Comparison of ENCODE assay signal across 12 mouse cellular contexts in genomic region chr12:108433030-108433429, GRCm38 (mm10).
A peak's percentile ranks its signal among the peaks of the same experiment; 100 is the strongest.
DNase-seq lines count a peak whose midpoint lies in the region; ATAC-seq and TF ChIP-seq lines count a peak whose summit lies in the region.
"Had no signal": no experiment of that assay in that cellular context is flagged by ENCODE, and none has a peak within 500 bp of the region (broad histone marks: within the 10 kb centered on the region; RNA-seq: fewer than 3 reads in every experiment).

No protein-coding gene starts in this region.

- no peak overlapping the region for H3K4me3 ChIP-seq in midbrain, embryonic 14.5 days (replicated peaks; ENCODE audit: low read depth, low read length)
- no peak overlapping the region for H3K4me3 ChIP-seq in liver, postnatal 0 days (ENCODE audit: low read depth, low read length)
- H3K4me3 ChIP-seq: limb, embryonic 12.5 days; myocyte had no signal

- no peak overlapping the region for H3K4me2 ChIP-seq in midbrain, embryonic 14.5 days (ENCODE audit: low read length)
- no peak overlapping the region for H3K4me2 ChIP-seq in liver, postnatal 0 days (ENCODE audit: low read depth, low read length)
- H3K4me2 ChIP-seq: limb, embryonic 12.5 days had no signal

- no peaks in the 10 kb centered on the region for H3K9me3 ChIP-seq in midbrain, embryonic 14.5 days (ENCODE audit: control insufficient read depth, low read length)
- no peaks in the 10 kb centered on the region for H3K9me3 ChIP-seq in liver, postnatal 0 days (ENCODE audit: low read length)
- H3K9me3 ChIP-seq: limb, embryonic 12.5 days had no signal

- no peaks in the 10 kb centered on the region for H3K36me3 ChIP-seq in midbrain, embryonic 14.5 days (ENCODE audit: control insufficient read depth, insufficient read depth, low read length)
- no peaks in the 10 kb centered on the region for H3K36me3 ChIP-seq in liver, postnatal 0 days (replicated peaks; ENCODE audit: insufficient read depth, low read length)
- H3K36me3 ChIP-seq: limb, embryonic 12.5 days had no signal

- H3K4me1 ChIP-seq in midbrain, embryonic 14.5 days (ENCODE audit: control insufficient read depth, insufficient read depth, low read length) = peaks cover 31% of the 10 kb centered on the region
- H3K4me1 ChIP-seq in liver, postnatal 0 days (ENCODE audit: insufficient read depth) = no peaks in the 10 kb centered on the region

- TF ChIP-seq EP300 in liver, postnatal 0 days (IDR thresholded peaks at IDR 0.05; ENCODE audit: low read depth) = no peak

- no peak overlapping the region; the same call in 1 of the 2 replicates for H3K9ac ChIP-seq in midbrain, embryonic 14.5 days (replicated peaks; ENCODE audit: low read length)
- no peak overlapping the region for H3K9ac ChIP-seq in liver, postnatal 0 days (replicated peaks)
- H3K9ac ChIP-seq: limb, embryonic 12.5 days had no signal

- H3K27me3 ChIP-seq in midbrain, embryonic 14.5 days (ENCODE audit: control insufficient read depth, insufficient read depth, low read length) = no peaks in the 10 kb centered on the region
- no peaks in the 10 kb centered on the region for H3K27me3 ChIP-seq in liver, postnatal 0 days (ENCODE audit: insufficient read depth, low read length)
- H3K27me3 ChIP-seq: limb, embryonic 12.5 days had no signal

- 54% methylated on average over 16 of the region's 16 CpGs for WGBS in midbrain, embryonic 14.5 days
- 85% methylated on average over 16 of the region's 16 CpGs for WGBS in liver, postnatal 0 days (ENCODE audit: insufficient replicate concordance)

- peak; percentile 55 to 69 for DNase-seq in frontal cortex, postnatal 36 days (ENCODE audit: low spot score in 2 of 2)
- DNase-seq in frontal cortex, postnatal 10 days (ENCODE audit: low spot score in 2 of 2) = no peak
- DNase-seq in right cerebral cortex, adult 18-20 months = peak; percentile 62
- no peak for DNase-seq in right cerebral cortex, postnatal 14 days
- peak; percentile 56 for DNase-seq in midbrain, embryonic 14.5 days
- no peak for DNase-seq in gastrocnemius, postnatal 4 days (ENCODE audit: low spot score in 2 of 2)
- no peak for DNase-seq in liver, postnatal 0 days
- DNase-seq: embryo, embryonic 11 days had no signal

- H3K27ac ChIP-seq in midbrain, embryonic 14.5 days (replicated peaks; ENCODE audit: low read depth, low read length) = peak overlapping the region; percentile 27; the same call in 1 of the 2 replicates
- no peak overlapping the region for H3K27ac ChIP-seq in liver, postnatal 0 days (ENCODE audit: low read depth)
- H3K27ac ChIP-seq: limb, embryonic 12.5 days had no signal

- no peak for ATAC-seq in midbrain, embryonic 14.5 days (ENCODE audit: low FRiP score, low TSS enrichment)
- ATAC-seq in liver, postnatal 0 days = no peak
- ATAC-seq in megakaryocyte progenitor cell, adult 5-6 weeks (replicated peaks; ENCODE audit: poor library complexity) = no peak
- ATAC-seq: inflammation-experienced regulatory T-cells, adult 6 months had no signal

- TF ChIP-seq CTCF in liver, postnatal 0 days (IDR thresholded peaks at IDR 0.05; ENCODE audit: low read depth) = no peak

Comparison
In these comparisons a context has a peak if more than half of its experiments do, and no peak if none do; other contexts are left out.
1. DNase-seq: peak in frontal cortex, postnatal 36 days (2 of 2), right cerebral cortex, adult 18-20 months (single experiment) and midbrain, embryonic 14.5 days (single experiment); none in frontal cortex, postnatal 10 days (0 of 2), right cerebral cortex, postnatal 14 days (single experiment), gastrocnemius, postnatal 4 days (0 of 2) and liver, postnatal 0 days (single experiment).